Mouse (Mus musculus) bone marrow, adult 2 months (tissue): ENCODE measurements around the gene Manf.

ENCODE experiments used
- CTCF ChIP-seq: fragments of 200-500 bp; IDR thresholded peaks from 2 replicates; pipeline ENCODE4 v1.5.1; 2011; ENCODE audit warnings: low read length, control low read depth; ENCODE audit not compliant: control insufficient read depth, insufficient read depth
- POLR2A ChIP-seq: fragments of 200-500 bp; IDR thresholded peaks from 2 replicates; pipeline ENCODE4 v1.6.1; 2011; ENCODE audit warnings: low read depth, mild to moderate bottlenecking, control low read depth, low read length, borderline replicate concordance; ENCODE audit not compliant: control insufficient read depth

- TF ChIP-seq POLR2A (no peak), CTCF (no peak)
These were observed 33.7 kb downstream of the Manf start for GRCm38 (mm10) chr9:106858036-106858435.
